In genomic region chr17:80426901-80427300, GRCm38 (mm10) we compare ENCODE assay signal across 17 mouse cellular contexts. TPM values are rescaled to one million over a fixed set of nuclear protein-coding genes. Genes with fewer than 3 reads are reported as not detected.
DNase-seq lines count a peak whose midpoint lies in the region; ATAC-seq and TF ChIP-seq lines count a peak whose summit lies in the region.
"Had no signal": no experiment of that assay in that cellular context is flagged by ENCODE, and none has a peak within 500 bp of the region (broad histone marks: within the 10 kb centered on the region; RNA-seq: fewer than 3 reads in every experiment).

No protein-coding gene starts in this region.

- no peaks in the 10 kb centered on the region for H3K4me1 ChIP-seq in hindbrain, embryonic 16.5 days (ENCODE audit: control insufficient read depth, insufficient read depth, low read depth, low read length)
- no peaks in the 10 kb centered on the region for H3K4me1 ChIP-seq in hindbrain, embryonic 14.5 days (replicated peaks; ENCODE audit: control insufficient read depth, insufficient read depth, low read length)
- H3K4me1 ChIP-seq in neural tube, embryonic 11.5 days (ENCODE audit: control insufficient read depth, insufficient read depth, low read length): no peaks in the 10 kb centered on the region
- H3K4me1 ChIP-seq: hindbrain, embryonic 15.5 days; limb, embryonic 13.5 days; neural tube, embryonic 12.5 days had no signal

- no peak for DNase-seq in hindbrain, embryonic 14.5 days (ENCODE audit: low spot score)
- DNase-seq in neural tube, embryonic 11.5 days (ENCODE audit: low spot score): peak; percentile 17
- DNase-seq in neural tube, embryonic 10.5 days (ENCODE audit: extremely low spot score, low spot score): no peak
- DNase-seq in left cerebral cortex, adult 2 months (ENCODE audit: extremely low spot score in 1 of 2, low spot score in 2 of 2): no peak
- DNase-seq in natural killer cell, adult 2 months (ENCODE audit: low spot score in 2 of 2): no peak
- no peak for DNase-seq in cerebellum, adult 11 months
- DNase-seq: cerebellum, adult 8-10 months; gastrocnemius, postnatal 36 days; lung, adult 2 months had no signal

- H3K27ac ChIP-seq in hindbrain, embryonic 16.5 days (ENCODE audit: low read depth, low read length): no peak overlapping the region
- H3K27ac ChIP-seq in hindbrain, embryonic 14.5 days: no peak overlapping the region
- H3K27ac ChIP-seq in neural tube, embryonic 11.5 days (ENCODE audit: low read depth, low read length): no peak overlapping the region
- H3K27ac ChIP-seq in left cerebral cortex, adult 2 months: peak overlapping the region; percentile 80
- H3K27ac ChIP-seq: forebrain, embryonic 12.5 days; hindbrain, embryonic 15.5 days; limb, embryonic 13.5 days; neural tube, embryonic 12.5 days; stomach, postnatal 0 days had no signal

- peaks cover 15% of the 10 kb centered on the region for H3K36me3 ChIP-seq in hindbrain, embryonic 16.5 days (ENCODE audit: control insufficient read depth, insufficient read depth, low read length)
- H3K36me3 ChIP-seq in hindbrain, embryonic 14.5 days (replicated peaks; ENCODE audit: control insufficient read depth, insufficient read depth): peaks cover 25% of the 10 kb centered on the region
- peaks cover 8% of the 10 kb centered on the region for H3K36me3 ChIP-seq in neural tube, embryonic 11.5 days (ENCODE audit: control insufficient read depth, insufficient read depth, low read length)

- WGBS in hindbrain, embryonic 16.5 days: 63% methylated on average over 5 of the region's 5 CpGs
- WGBS in hindbrain, embryonic 14.5 days: 85% methylated on average over 5 of the region's 5 CpGs
- WGBS in neural tube, embryonic 11.5 days: 89% methylated on average over 5 of the region's 5 CpGs

- no peak for TF ChIP-seq CTCF in left cerebral cortex, adult 2 months (IDR thresholded peaks at IDR 0.05)

- intact Hi-C loops in left cerebral cortex, adult 2 months (cut with DNase I): no loop called here

- no peaks in the 10 kb centered on the region for H3K9me3 ChIP-seq in hindbrain, embryonic 16.5 days (ENCODE audit: control insufficient read depth, low read length)
- no peaks in the 10 kb centered on the region for H3K9me3 ChIP-seq in hindbrain, embryonic 14.5 days (ENCODE audit: control insufficient read depth, low read length)
- H3K9me3 ChIP-seq in neural tube, embryonic 11.5 days (ENCODE audit: control insufficient read depth, low read length): no peaks in the 10 kb centered on the region
- H3K9me3 ChIP-seq: forebrain, embryonic 12.5 days; hindbrain, embryonic 15.5 days; limb, embryonic 13.5 days; neural tube, embryonic 12.5 days had no signal

- no peaks in the 10 kb centered on the region for H3K27me3 ChIP-seq in hindbrain, embryonic 16.5 days (replicated peaks; ENCODE audit: control insufficient read depth, insufficient read depth, low read length)
- no peaks in the 10 kb centered on the region for H3K27me3 ChIP-seq in hindbrain, embryonic 14.5 days (ENCODE audit: control insufficient read depth, insufficient read depth, low read length)
- H3K27me3 ChIP-seq in neural tube, embryonic 11.5 days (ENCODE audit: control insufficient read depth, insufficient read depth, low read length): no peaks in the 10 kb centered on the region
- H3K27me3 ChIP-seq: forebrain, embryonic 12.5 days; hindbrain, embryonic 15.5 days; limb, embryonic 13.5 days; neural tube, embryonic 12.5 days had no signal

- no peak overlapping the region for H3K4me2 ChIP-seq in hindbrain, embryonic 16.5 days (ENCODE audit: low read length)
- no peak overlapping the region for H3K4me2 ChIP-seq in hindbrain, embryonic 14.5 days (replicated peaks)
- H3K4me2 ChIP-seq in neural tube, embryonic 11.5 days (ENCODE audit: low read depth): no peak overlapping the region
- H3K4me2 ChIP-seq: forebrain, embryonic 12.5 days; hindbrain, embryonic 15.5 days; limb, embryonic 13.5 days; midbrain, embryonic 11.5 days; neural tube, embryonic 12.5 days had no signal

- H3K9ac ChIP-seq in hindbrain, embryonic 16.5 days (ENCODE audit: low read depth, low read length): no peak overlapping the region
- H3K9ac ChIP-seq in hindbrain, embryonic 14.5 days: no peak overlapping the region
- no peak overlapping the region for H3K9ac ChIP-seq in neural tube, embryonic 11.5 days (ENCODE audit: low read length)
- H3K9ac ChIP-seq: forebrain, embryonic 12.5 days; hindbrain, embryonic 15.5 days; limb, embryonic 13.5 days; neural tube, embryonic 12.5 days had no signal

- no peak overlapping the region for H3K4me3 ChIP-seq in hindbrain, embryonic 16.5 days (ENCODE audit: low read length)
- H3K4me3 ChIP-seq in hindbrain, embryonic 14.5 days (replicated peaks; ENCODE audit: low read length): no peak overlapping the region
- H3K4me3 ChIP-seq in neural tube, embryonic 11.5 days (ENCODE audit: low read depth, low read length): no peak overlapping the region
- H3K4me3 ChIP-seq in left cerebral cortex, adult 2 months: no peak overlapping the region
- H3K4me3 ChIP-seq: forebrain, embryonic 12.5 days; hindbrain, embryonic 15.5 days; limb, embryonic 13.5 days; neural tube, embryonic 12.5 days had no signal

- ATAC-seq in hindbrain, embryonic 16.5 days: 0 out of 2 replicates have a peak, but pooled peaks have one; percentile 34
- ATAC-seq in hindbrain, embryonic 14.5 days (ENCODE audit: low FRiP score): no peak
- ATAC-seq in neural tube, embryonic 11.5 days (ENCODE audit: insufficient read depth, low FRiP score, low TSS enrichment): no peak

RNA-seq across cellular contexts. Expression of gene Sos1, which starts 53.4 kb away (rescaled TPM):
- 6.1 and 6.5 TPM in 2 replicates for polyA plus RNA-seq in hindbrain, embryonic 16.5 days (2015; fragmentation: Nextera tagmentation; extraction: Ambion mirVana)
- 13.4 and 13.5 TPM in 2 replicates for polyA plus RNA-seq in hindbrain, embryonic 14.5 days (2014; fragmentation: Nextera tagmentation; extraction: Ambion mirVana)
- 10.0 and 10.1 TPM in 2 replicates for polyA plus RNA-seq in neural tube, embryonic 11.5 days (2014; fragmentation: Nextera tagmentation; extraction: Ambion mirVana)
- total RNA-seq in left cerebral cortex, adult 2 months (2021): 10 to 100 TPM; 33.0 to 36.6 TPM

RNA-seq across cellular contexts. Expression of gene Gm10190, which starts 53.6 kb away (rescaled TPM):
- 1.3 and 2.5 TPM in 2 replicates for polyA plus RNA-seq in hindbrain, embryonic 16.5 days (2015; fragmentation: Nextera tagmentation; extraction: Ambion mirVana)
- 0.91 and 2.2 TPM in 2 replicates for polyA plus RNA-seq in hindbrain, embryonic 14.5 days (2014; fragmentation: Nextera tagmentation; extraction: Ambion mirVana)
- polyA plus RNA-seq in neural tube, embryonic 11.5 days (2014; fragmentation: Nextera tagmentation; extraction: Ambion mirVana): 1.8 and 2.0 TPM in 2 replicates
- total RNA-seq in left cerebral cortex, adult 2 months (2021): 1 to 10 TPM; 1.4 to 2.4 TPM
- total RNA-seq: gastrocnemius, postnatal 36 days had no signal
- polyA plus RNA-seq: large intestine, adult 2 months; lung, adult 2 months had no signal
